Mouse (Mus musculus): ENCODE results near the gene Ak3. TPM values are rescaled to one million over a fixed set of nuclear protein-coding genes. Genes with fewer than 3 reads are reported as not detected.
A peak's percentile ranks its signal among the peaks of the same experiment; 100 is the strongest.

The Ak3 gene
- polyA plus RNA-seq, 1 experiment = 39.0 TPM

- TF ChIP-seq CTCF (IDR thresholded peaks at IDR 0.05; ENCODE audit: borderline replicate concordance, extremely low read depth, insufficient read depth, insufficient read length) (no peak), POLR2A (IDR thresholded peaks at IDR 0.05; ENCODE audit: borderline replicate concordance, extremely low read depth, insufficient read depth, insufficient read length, poor library complexity, severe bottlenecking) (no peak)
These were observed 11.0 kb upstream of the Ak3 start for GRCm38 (mm10) chr19:29058741-29059140.

GRCm38 (mm10) chr19:29055469-29055868 is 7.7 kb upstream of the Ak3 start:
- no peak for DNase-seq (ENCODE audit: low read depth)
- TF ChIP-seq CTCF (IDR thresholded peaks at IDR 0.05; ENCODE audit: borderline replicate concordance, extremely low read depth, insufficient read depth, insufficient read length) (no peak), POLR2A (IDR thresholded peaks at IDR 0.05; ENCODE audit: borderline replicate concordance, extremely low read depth, insufficient read depth, insufficient read length, poor library complexity, severe bottlenecking) (no peak)

More at GRCm38 (mm10) chr19:29058741-29059140, 11.0 kb upstream of the Ak3 start:
- DNase-seq (ENCODE audit: low read depth) = no peak

- TF ChIP-seq CTCF (IDR thresholded peaks at IDR 0.05; ENCODE audit: borderline replicate concordance, extremely low read depth, insufficient read depth, insufficient read length) (no peak), POLR2A (IDR thresholded peaks at IDR 0.05; ENCODE audit: borderline replicate concordance, extremely low read depth, insufficient read depth, insufficient read length, poor library complexity, severe bottlenecking) (no peak)
- no peak for DNase-seq (ENCODE audit: low read depth)
These were observed 6.8 kb upstream of the Ak3 start for GRCm38 (mm10) chr19:29054594-29054993.

GRCm38 (mm10) chr19:29052786-29053185 is 5.0 kb upstream of the Ak3 start:
- no peak for DNase-seq (ENCODE audit: low read depth)
- no peak for TF ChIP-seq POLR2A (IDR thresholded peaks at IDR 0.05; ENCODE audit: borderline replicate concordance, extremely low read depth, insufficient read depth, insufficient read length, poor library complexity, severe bottlenecking)
- TF ChIP-seq CTCF (IDR thresholded peaks at IDR 0.05; ENCODE audit: borderline replicate concordance, extremely low read depth, insufficient read depth, insufficient read length) = no peak

GRCm38 (mm10) chr19:29050186-29050980 is 2.6 kb upstream of the Ak3 start:
- DNase-seq (ENCODE audit: low read depth) = no peak
- TF ChIP-seq POLR2A (IDR thresholded peaks at IDR 0.05; ENCODE audit: borderline replicate concordance, extremely low read depth, insufficient read depth, insufficient read length, poor library complexity, severe bottlenecking) = no peak
- no peak for TF ChIP-seq CTCF (IDR thresholded peaks at IDR 0.05; ENCODE audit: borderline replicate concordance, extremely low read depth, insufficient read depth, insufficient read length)

GRCm38 (mm10) chr19:29049401-29050075 is 1.8 kb upstream of the Ak3 start:
- DNase-seq (ENCODE audit: low read depth) = no peak
- no peak for TF ChIP-seq CTCF (IDR thresholded peaks at IDR 0.05; ENCODE audit: borderline replicate concordance, extremely low read depth, insufficient read depth, insufficient read length)
- no peak for TF ChIP-seq POLR2A (IDR thresholded peaks at IDR 0.05; ENCODE audit: borderline replicate concordance, extremely low read depth, insufficient read depth, insufficient read length, poor library complexity, severe bottlenecking)

GRCm38 (mm10) chr19:29046961-29047333 is 814 bp downstream of the Ak3 start:
- TF ChIP-seq POLR2A (IDR thresholded peaks at IDR 0.05; ENCODE audit: borderline replicate concordance, extremely low read depth, insufficient read depth, insufficient read length, poor library complexity, severe bottlenecking) (no peak), CTCF (IDR thresholded peaks at IDR 0.05; ENCODE audit: borderline replicate concordance, extremely low read depth, insufficient read depth, insufficient read length) (no peak)
- no peak for DNase-seq (ENCODE audit: low read depth)

- no peak for TF ChIP-seq CTCF (IDR thresholded peaks at IDR 0.05; ENCODE audit: borderline replicate concordance, extremely low read depth, insufficient read depth, insufficient read length)
- TF ChIP-seq POLR2A (IDR thresholded peaks at IDR 0.05; ENCODE audit: borderline replicate concordance, extremely low read depth, insufficient read depth, insufficient read length, poor library complexity, severe bottlenecking) = no peak
- peak; percentile 43 for DNase-seq (ENCODE audit: low read depth)
These were observed 1.7 kb downstream of the Ak3 start for GRCm38 (mm10) chr19:29045956-29046650.

GRCm38 (mm10) chr19:29045369-29045768 is 2.4 kb downstream of the Ak3 start:
- no peak for TF ChIP-seq POLR2A (IDR thresholded peaks at IDR 0.05; ENCODE audit: borderline replicate concordance, extremely low read depth, insufficient read depth, insufficient read length, poor library complexity, severe bottlenecking)
- TF ChIP-seq CTCF (IDR thresholded peaks at IDR 0.05; ENCODE audit: borderline replicate concordance, extremely low read depth, insufficient read depth, insufficient read length) = no peak
- DNase-seq (ENCODE audit: low read depth) = no peak

- TF ChIP-seq CTCF (IDR thresholded peaks at IDR 0.05; ENCODE audit: borderline replicate concordance, extremely low read depth, insufficient read depth, insufficient read length) (no peak), POLR2A (IDR thresholded peaks at IDR 0.05; ENCODE audit: borderline replicate concordance, extremely low read depth, insufficient read depth, insufficient read length, poor library complexity, severe bottlenecking) (no peak)
- peak; percentile 83 for DNase-seq (ENCODE audit: low read depth)
These were observed 3.4 kb downstream of the Ak3 start for GRCm38 (mm10) chr19:29044353-29044768.

- no peak for DNase-seq (ENCODE audit: low read depth)
- TF ChIP-seq CTCF (IDR thresholded peaks at IDR 0.05; ENCODE audit: borderline replicate concordance, extremely low read depth, insufficient read depth, insufficient read length) = no peak
- TF ChIP-seq POLR2A (IDR thresholded peaks at IDR 0.05; ENCODE audit: borderline replicate concordance, extremely low read depth, insufficient read depth, insufficient read length, poor library complexity, severe bottlenecking) = no peak
These were observed 5.1 kb downstream of the Ak3 start for GRCm38 (mm10) chr19:29042647-29043046.

All from brain, embryonic 14.5 days (tissue).